Mouse (Mus musculus): ENCODE results near the gene Hprt. TPM values are rescaled to one million over a fixed set of nuclear protein-coding genes. Genes with fewer than 3 reads are reported as not detected.

Hprt gene
- polyA plus RNA-seq, 1 experiment from 2014 or later, result 274 TPM

DNA sequence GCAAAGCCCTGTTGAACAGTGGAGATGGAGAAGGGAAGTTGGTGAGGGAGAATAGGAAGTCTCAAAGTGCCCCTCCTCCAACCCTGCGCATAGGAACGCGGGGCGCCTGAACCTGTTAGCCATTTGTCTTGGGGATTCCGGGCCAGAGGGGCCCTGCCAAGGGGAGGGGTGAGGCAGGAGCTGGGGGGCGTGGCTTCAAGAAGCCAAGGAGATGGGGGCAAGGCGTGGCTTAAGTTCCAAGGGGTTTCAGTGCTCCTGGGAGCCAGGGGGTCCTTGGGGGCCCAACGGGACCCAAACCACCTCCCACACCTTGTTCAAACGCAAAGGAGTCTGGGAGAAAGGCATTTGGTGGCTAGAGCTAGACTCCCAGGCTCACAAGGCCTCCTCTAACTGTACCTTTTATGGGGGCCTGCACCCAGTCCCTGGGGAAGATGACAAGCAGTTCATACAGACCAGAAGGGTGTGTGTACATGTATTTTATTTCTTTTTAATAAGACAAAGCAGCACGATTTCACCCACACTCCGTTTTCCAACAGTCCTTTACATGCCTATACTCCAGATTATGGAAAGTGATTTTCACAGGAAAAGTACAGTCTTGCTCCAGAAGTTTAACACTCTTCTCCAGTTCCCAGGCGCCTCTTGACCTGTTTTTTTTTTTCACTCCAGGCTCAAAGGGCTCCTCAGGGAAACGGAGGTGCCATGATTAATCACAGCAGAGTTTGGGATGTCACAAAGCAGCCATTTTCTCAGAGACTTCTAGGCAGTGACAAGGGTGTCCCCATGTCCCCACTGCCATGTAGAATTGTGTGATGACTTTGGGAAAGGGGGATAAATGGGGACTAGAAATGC, 64.9 kb downstream of the Hprt start:
- WGBS, result 15% methylated on average over 13 of the region's 13 CpGs
- Histone ChIP-seq H3K27me3 (replicated peaks; ENCODE audit: control insufficient read depth, insufficient read depth, low read length) (0 out of 2 replicates have a peak, but pooled peaks cover 4% of the 10 kb centered on the region), H3K9me3 (ENCODE audit: control insufficient read depth, low read length) (no peaks in the 10 kb centered on the region), H3K27ac (ENCODE audit: low read length) (no peak overlapping the region), H3K9ac (ENCODE audit: low read depth, low read length) (no peak overlapping the region), H3K4me2 (ENCODE audit: low read depth, low read length) (no peak overlapping the region), H3K36me3 (ENCODE audit: control insufficient read depth, insufficient read depth, low read length) (no peaks in the 10 kb centered on the region), H3K4me1 (ENCODE audit: control insufficient read depth, insufficient read depth, low read length) (no peaks in the 10 kb centered on the region), H3K4me3 (ENCODE audit: low read length) (no peak overlapping the region)
- ATAC-seq, result peak; percentile 24

DNA sequence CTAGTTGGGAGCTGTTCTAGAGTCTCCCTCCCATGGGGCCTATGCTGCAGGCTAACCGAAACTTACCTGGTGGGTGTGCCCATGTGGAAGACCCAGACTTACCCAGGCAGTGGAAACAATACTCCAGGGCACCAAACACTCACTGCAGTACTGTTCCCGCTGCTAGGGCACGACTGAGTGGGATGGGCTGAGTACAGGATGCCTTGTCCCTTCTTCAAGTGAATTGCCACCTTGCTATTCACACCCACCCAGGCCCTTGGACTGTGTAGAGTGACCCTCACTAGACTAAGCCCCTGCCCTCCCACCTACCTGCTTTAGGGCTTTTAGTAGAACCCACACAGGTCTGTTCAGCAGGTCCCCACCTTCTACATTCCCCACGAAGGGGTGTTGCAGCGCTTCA, 65.9 kb downstream of the Hprt start:
- Histone ChIP-seq H3K4me3 (ENCODE audit: low read length) (no peak overlapping the region), H3K4me1 (ENCODE audit: control insufficient read depth, insufficient read depth, low read length) (no peaks in the 10 kb centered on the region), H3K4me2 (ENCODE audit: low read depth, low read length) (0 out of 2 replicates have a peak overlapping the region, but pooled peaks have one; percentile 9), H3K27me3 (replicated peaks; ENCODE audit: control insufficient read depth, insufficient read depth, low read length) (0 out of 2 replicates have a peak, but pooled peaks cover 4% of the 10 kb centered on the region), H3K9ac (ENCODE audit: low read depth, low read length) (0 out of 2 replicates have a peak overlapping the region, but pooled peaks have one; percentile 36), H3K9me3 (ENCODE audit: control insufficient read depth, low read length) (no peaks in the 10 kb centered on the region), H3K27ac (ENCODE audit: low read length) (0 out of 2 replicates have a peak overlapping the region, but pooled peaks have one; percentile 14), H3K36me3 (ENCODE audit: control insufficient read depth, insufficient read depth, low read length) (no peaks in the 10 kb centered on the region)
- 59% methylated on average over 5 of the region's 5 CpGs for WGBS
- no peak for ATAC-seq

DNA sequence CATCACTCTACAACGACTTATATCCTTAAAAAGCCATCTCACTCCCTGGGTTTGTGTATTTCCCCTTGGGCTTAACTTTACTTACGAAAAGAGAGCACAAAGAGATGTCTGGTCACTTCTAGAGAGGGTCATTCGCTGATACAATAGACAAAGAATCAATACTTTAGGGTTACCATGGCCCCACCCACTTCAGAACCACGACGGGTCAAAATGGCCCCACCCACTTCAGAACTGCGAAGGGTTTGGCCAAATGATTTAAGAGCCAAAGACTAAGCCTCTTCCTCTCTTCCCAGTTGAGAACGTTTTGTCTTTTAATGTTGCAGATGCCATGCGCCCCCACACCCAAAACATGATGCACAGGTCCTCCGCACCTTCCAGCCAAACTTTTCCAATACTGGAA, 67.8 kb downstream of the Hprt start:
- no peaks in the 10 kb centered on the region for H3K36me3 ChIP-seq (ENCODE audit: control insufficient read depth, insufficient read depth, low read length)
- H3K4me1 ChIP-seq (ENCODE audit: control insufficient read depth, insufficient read depth, low read length), result no peaks in the 10 kb centered on the region
- 13% methylated on average over 9 of the region's 9 CpGs for WGBS
- 0 out of 2 replicates have a peak, but pooled peaks cover 4% of the 10 kb centered on the region for H3K27me3 ChIP-seq (replicated peaks; ENCODE audit: control insufficient read depth, insufficient read depth, low read length)
- peak overlapping the region; percentile 59 for H3K4me3 ChIP-seq (ENCODE audit: low read length)
- 0 out of 2 replicates have a peak overlapping the region, but pooled peaks have one; percentile 78 for H3K9ac ChIP-seq (ENCODE audit: low read depth, low read length)
- H3K4me2 ChIP-seq (ENCODE audit: low read depth, low read length), result peak overlapping the region; percentile 52
- no peak for ATAC-seq
- H3K27ac ChIP-seq (ENCODE audit: low read length), result no peak overlapping the region; the same call in 1 of the 2 replicates
- no peaks in the 10 kb centered on the region for H3K9me3 ChIP-seq (ENCODE audit: control insufficient read depth, low read length)

DNA sequence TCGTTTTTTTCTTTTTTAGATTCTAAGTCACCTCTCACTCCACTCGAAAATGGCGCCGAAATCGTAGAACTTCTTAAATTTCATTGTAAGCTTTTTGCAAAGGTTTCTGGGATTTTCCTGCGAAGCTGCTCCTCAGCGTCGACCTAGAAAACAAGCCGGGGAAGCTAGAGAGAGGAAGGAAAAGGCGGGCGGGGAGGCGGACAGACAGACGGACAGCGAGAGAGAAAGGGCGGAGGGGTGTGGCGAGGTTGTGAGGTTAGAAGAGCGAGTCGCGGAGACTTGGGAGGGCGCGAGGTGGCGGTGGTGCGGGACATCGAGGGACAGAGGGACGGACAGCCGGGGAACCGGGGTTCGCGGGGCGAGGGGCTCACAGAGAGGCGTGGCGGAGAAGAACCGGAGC, 68.7 kb downstream of the Hprt start:
- WGBS, result 18% methylated on average over 19 of the region's 33 CpGs

DNA sequence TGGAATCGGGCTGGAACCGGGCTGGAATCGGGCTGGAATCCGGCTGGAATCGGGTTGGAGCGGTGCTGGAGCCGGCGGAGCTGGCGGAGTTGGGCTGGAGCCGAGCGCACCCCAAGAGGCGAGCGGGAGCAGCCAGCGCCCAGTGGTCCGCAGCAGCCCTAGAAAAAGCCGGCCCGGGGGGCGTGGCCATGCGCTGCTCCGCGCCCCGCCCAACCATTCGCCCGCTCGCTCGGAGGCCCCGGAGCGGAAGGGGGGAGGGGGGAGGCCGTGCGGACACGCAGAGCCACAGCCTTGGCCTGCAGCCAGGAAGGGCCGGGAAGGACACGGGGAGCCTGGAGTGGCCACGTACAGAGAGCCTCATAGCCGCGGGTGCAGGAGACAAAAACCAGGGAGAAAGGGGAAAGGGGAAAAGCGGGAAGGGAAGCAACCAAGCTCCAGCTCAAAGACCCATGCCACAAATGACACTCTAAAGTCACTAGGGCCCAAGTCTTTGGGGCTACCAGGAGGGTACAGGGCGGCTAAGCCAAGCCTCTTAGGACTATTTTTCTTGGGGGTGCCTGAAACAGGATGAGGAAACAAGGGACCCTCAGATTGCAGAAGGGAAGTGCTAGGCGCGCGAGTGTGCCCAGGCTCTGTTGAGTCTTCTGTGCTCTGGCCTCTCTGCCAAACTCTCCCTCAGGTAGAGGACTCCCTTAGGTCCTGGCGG, 69.3 kb downstream of the Hprt start:
- peak overlapping the region; percentile 52 for H3K4me2 ChIP-seq (ENCODE audit: low read depth, low read length)
- no peaks in the 10 kb centered on the region for H3K36me3 ChIP-seq (ENCODE audit: control insufficient read depth, insufficient read depth, low read length)
- 0 out of 2 replicates have a peak, but pooled peaks cover 4% of the 10 kb centered on the region for H3K27me3 ChIP-seq (replicated peaks; ENCODE audit: control insufficient read depth, insufficient read depth, low read length)
- H3K9ac ChIP-seq (ENCODE audit: low read depth, low read length), result peak overlapping the region; percentile 78
- no peaks in the 10 kb centered on the region for H3K9me3 ChIP-seq (ENCODE audit: control insufficient read depth, low read length)
- H3K4me3 ChIP-seq (ENCODE audit: low read length), result peak overlapping the region; percentile 59
- H3K4me1 ChIP-seq (ENCODE audit: control insufficient read depth, insufficient read depth, low read length), result no peaks in the 10 kb centered on the region
- 28% methylated on average over 33 of the region's 42 CpGs for WGBS
- peak overlapping the region; percentile 87 for H3K27ac ChIP-seq (ENCODE audit: low read length)
- peak; percentile 91 for ATAC-seq

More for the DNA sequence above, 68.7 kb downstream of the Hprt start:
- ATAC-seq, result peak; percentile 50
- Histone ChIP-seq H3K9me3 (ENCODE audit: control insufficient read depth, low read length) (no peaks in the 10 kb centered on the region), H3K27me3 (replicated peaks; ENCODE audit: control insufficient read depth, insufficient read depth, low read length) (0 out of 2 replicates have a peak, but pooled peaks cover 4% of the 10 kb centered on the region), H3K27ac (ENCODE audit: low read length) (peak overlapping the region; percentile 87), H3K4me3 (ENCODE audit: low read length) (peak overlapping the region; percentile 59), H3K4me2 (ENCODE audit: low read depth, low read length) (peak overlapping the region; percentile 52), H3K36me3 (ENCODE audit: control insufficient read depth, insufficient read depth, low read length) (no peaks in the 10 kb centered on the region), H3K4me1 (ENCODE audit: control insufficient read depth, insufficient read depth, low read length) (no peaks in the 10 kb centered on the region), H3K9ac (ENCODE audit: low read depth, low read length) (peak overlapping the region; percentile 78)

DNA sequence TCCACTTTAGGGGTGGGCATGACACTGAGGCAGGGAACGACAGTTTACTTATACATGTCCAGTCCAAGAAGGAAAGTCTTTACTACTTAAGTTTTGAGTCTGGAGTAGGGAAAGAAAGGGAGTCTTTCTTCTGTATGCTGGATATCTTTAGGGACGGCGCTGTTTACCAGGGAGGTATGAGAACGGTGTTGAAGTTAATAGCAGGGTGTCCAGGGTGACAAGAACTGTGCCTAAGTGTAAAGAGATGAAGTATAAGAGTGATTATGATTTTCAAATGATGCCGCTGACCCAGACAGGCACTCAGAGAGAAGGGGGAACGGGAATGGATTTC, 69.8 kb downstream of the Hprt start:
- WGBS, result 30% methylated on average over 6 of the region's 6 CpGs
- Histone ChIP-seq H3K4me3 (ENCODE audit: low read length) (peak overlapping the region; percentile 59), H3K36me3 (ENCODE audit: control insufficient read depth, insufficient read depth, low read length) (no peaks in the 10 kb centered on the region), H3K9ac (ENCODE audit: low read depth, low read length) (peak overlapping the region; percentile 78; the same call in 1 of the 2 replicates), H3K27ac (ENCODE audit: low read length) (peak overlapping the region; percentile 74), H3K9me3 (ENCODE audit: control insufficient read depth, low read length) (no peaks in the 10 kb centered on the region), H3K4me1 (ENCODE audit: control insufficient read depth, insufficient read depth, low read length) (no peaks in the 10 kb centered on the region), H3K27me3 (replicated peaks; ENCODE audit: control insufficient read depth, insufficient read depth, low read length) (0 out of 2 replicates have a peak, but pooled peaks cover 4% of the 10 kb centered on the region), H3K4me2 (ENCODE audit: low read depth, low read length) (peak overlapping the region; percentile 52)
- no peak for ATAC-seq

DNA sequence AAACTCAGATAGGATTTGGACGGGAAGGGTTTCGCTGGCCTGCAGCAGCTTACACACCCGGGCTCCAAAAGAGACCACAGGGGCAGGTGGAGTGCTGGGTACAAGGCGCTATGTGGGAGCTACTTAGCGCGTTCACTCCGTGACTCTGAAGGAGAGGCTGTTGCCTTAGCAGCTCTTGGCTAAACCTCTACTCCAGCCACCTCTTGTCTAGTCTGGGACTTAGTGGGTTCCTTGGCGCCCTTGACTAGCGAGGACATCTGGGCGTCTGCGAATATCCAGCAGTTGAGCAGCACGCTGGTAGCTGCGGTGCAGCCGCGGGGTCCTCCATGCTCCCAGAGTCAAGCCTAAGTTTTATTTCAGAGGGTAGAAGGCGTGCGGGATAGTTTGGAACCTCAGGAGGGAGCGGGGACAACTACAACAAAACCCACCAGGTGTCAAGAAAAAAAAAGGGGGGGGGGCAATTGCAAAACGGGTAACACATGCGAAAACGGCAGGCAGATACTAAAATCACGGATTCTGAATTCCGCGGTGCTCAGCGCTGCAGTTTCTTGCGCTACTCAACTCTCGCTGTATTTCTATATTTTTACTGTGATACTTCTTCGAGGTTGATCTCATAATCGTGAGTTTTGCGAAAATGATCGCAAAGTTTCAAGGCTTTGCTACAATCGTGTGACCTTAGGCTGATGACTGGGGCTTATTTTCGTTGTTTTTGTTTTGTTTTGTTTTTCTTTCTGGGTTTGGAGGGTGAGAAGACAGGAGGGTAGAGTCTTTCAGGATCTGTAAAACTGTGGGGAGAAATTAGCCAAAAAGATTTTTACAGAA, 70.7 kb downstream of the Hprt start:
- 10% methylated on average over 33 of the region's 33 CpGs for WGBS
- Histone ChIP-seq H3K4me2 (ENCODE audit: low read depth, low read length) (peak overlapping the region; percentile 48), H3K9me3 (ENCODE audit: control insufficient read depth, low read length) (no peaks in the 10 kb centered on the region), H3K4me3 (ENCODE audit: low read length) (peak overlapping the region; percentile 27), H3K36me3 (ENCODE audit: control insufficient read depth, insufficient read depth, low read length) (no peaks in the 10 kb centered on the region), H3K4me1 (ENCODE audit: control insufficient read depth, insufficient read depth, low read length) (no peaks in the 10 kb centered on the region), H3K27ac (ENCODE audit: low read length) (peak overlapping the region; percentile 19), H3K27me3 (replicated peaks; ENCODE audit: control insufficient read depth, insufficient read depth, low read length) (0 out of 2 replicates have a peak, but pooled peaks cover 4% of the 10 kb centered on the region), H3K9ac (ENCODE audit: low read depth, low read length) (peak overlapping the region; percentile 44)
- ATAC-seq, result no peak

DNA sequence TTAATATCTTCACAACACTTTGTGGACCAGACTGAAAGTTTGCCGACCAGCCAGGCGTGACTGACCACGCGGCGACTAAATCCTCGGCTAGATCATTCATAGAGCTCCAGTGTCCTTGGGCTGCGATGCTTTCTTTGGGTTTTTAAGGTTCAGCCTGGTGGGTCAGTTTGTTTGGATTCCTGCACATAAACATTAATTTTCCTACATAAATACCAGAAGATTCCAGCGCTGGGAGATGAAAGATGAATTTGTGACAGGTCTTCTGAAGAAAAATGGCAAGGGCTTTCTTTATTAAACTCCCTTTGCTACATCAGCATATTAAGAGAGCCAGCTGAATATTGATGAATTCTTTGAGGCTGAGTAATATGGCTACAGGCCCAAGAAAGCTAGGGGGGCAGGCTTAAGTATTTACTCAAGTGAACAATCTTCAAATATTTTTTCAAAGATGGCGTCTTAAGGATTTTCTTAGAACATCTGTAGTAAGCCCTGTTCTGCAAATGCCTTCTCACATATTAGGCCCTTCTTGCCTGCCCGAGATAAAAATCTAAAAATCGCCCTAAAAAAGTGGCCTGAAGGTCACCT, 71.6 kb downstream of the Hprt start:
- H3K27me3 ChIP-seq (replicated peaks; ENCODE audit: control insufficient read depth, insufficient read depth, low read length), result 0 out of 2 replicates have a peak, but pooled peaks cover 4% of the 10 kb centered on the region
- peak overlapping the region; percentile 28; the same call in 1 of the 2 replicates for H3K27ac ChIP-seq (ENCODE audit: low read length)
- ATAC-seq, result no peak
- no peaks in the 10 kb centered on the region for H3K9me3 ChIP-seq (ENCODE audit: control insufficient read depth, low read length)
- 33% methylated on average over 11 of the region's 11 CpGs for WGBS
- no peak overlapping the region for H3K9ac ChIP-seq (ENCODE audit: low read depth, low read length)
- no peaks in the 10 kb centered on the region for H3K36me3 ChIP-seq (ENCODE audit: control insufficient read depth, insufficient read depth, low read length)
- no peak overlapping the region for H3K4me2 ChIP-seq (ENCODE audit: low read depth, low read length)
- H3K4me3 ChIP-seq (ENCODE audit: low read length), result no peak overlapping the region
- H3K4me1 ChIP-seq (ENCODE audit: control insufficient read depth, insufficient read depth, low read length), result no peaks in the 10 kb centered on the region

Data from intestine, embryonic 16.5 days (tissue).